Mouse (Mus musculus) midbrain, embryonic 14.5 days (tissue): ENCODE data around the gene Rcbtb2. TPM values are rescaled to one million over a fixed set of nuclear protein-coding genes. Genes with fewer than 3 reads are reported as not detected.
A peak's percentile ranks its signal among the peaks of the same experiment; 100 is the strongest.

Source experiments
- ATAC-seq: fragments of 200-750 bp; cut with Nextera tagmentation; 2 replicates; pipeline ENCODE4 v1.8.0; 2017; ENCODE audit warnings: moderate number of reproducible peaks, moderate library complexity; ENCODE audit not compliant: low FRiP score, low TSS enrichment
- DNase-seq: peaks from one replicate; pipeline ENCODE4 v3.0.0-alpha.2; 2015
- H3K27ac ChIP-seq: fragments of 300-500 bp; sonication (generic); replicated peaks from 2 replicates; pipeline ENCODE4 v1.5.1; 2014; ENCODE audit warnings: mild to moderate bottlenecking, low read depth, low read length, moderate library complexity
- H3K27me3 ChIP-seq: fragments of 300-500 bp; sonication (generic); 2 replicates; pipeline ENCODE4 v1.6.1; 2014; ENCODE audit warnings: low read length, control low read depth, mixed read lengths; ENCODE audit not compliant: control insufficient read depth, insufficient read depth
- H3K36me3 ChIP-seq: fragments of 300-500 bp; sonication (generic); 2 replicates; pipeline ENCODE4 v1.6.1; 2014; ENCODE audit warnings: low read length, control low read depth; ENCODE audit not compliant: control insufficient read depth, insufficient read depth
- H3K4me1 ChIP-seq: fragments of 300-500 bp; sonication (generic); 2 replicates; pipeline ENCODE4 v1.6.1; 2014; ENCODE audit warnings: mild to moderate bottlenecking, antibody characterized with exemption, low read length, control low read depth; ENCODE audit not compliant: control insufficient read depth, insufficient read depth
- H3K4me2 ChIP-seq: fragments of 300-500 bp; sonication (generic); 2 replicates; pipeline ENCODE4 v1.6.1; 2014; ENCODE audit warnings: mild to moderate bottlenecking, low read length, moderate library complexity
- H3K4me3 ChIP-seq: fragments of 300-500 bp; sonication (generic); replicated peaks from 2 replicates; pipeline ENCODE4 v1.5.1; 2014; ENCODE audit warnings: low read depth, low read length
- H3K9ac ChIP-seq: fragments of 300-500 bp; sonication (generic); replicated peaks from 2 replicates; pipeline ENCODE4 v1.6.1; 2014; ENCODE audit warnings: mild to moderate bottlenecking, low read length, moderate library complexity
- H3K9me3 ChIP-seq: fragments of 300-500 bp; sonication (generic); 2 replicates; pipeline ENCODE4 v1.6.1; 2016; ENCODE audit warnings: low read length, control low read depth, mixed read lengths; ENCODE audit not compliant: control insufficient read depth
- WGBS: fragments of 180-500 bp; shearing (Covaris S2); extraction: QIAGEN DNeasy Blood & Tissue Kit; methylation state at CpG from one replicate; pipeline ENCODE4 v1.1.7; 2014; 5-methylcytosine and 5-hydroxymethylcytosine counted together
- polyA plus RNA-seq: library from polyadenylated mRNA; unstranded; fragments of >200 nt; fragmentation: Nextera tagmentation; extraction: Ambion mirVana; gene quantifications from 2 replicates; pipeline ENCODE4 v1.2.1, GENCODE M21; 2014

Gene Rcbtb2
- 58.7 and 80.0 TPM in 2 replicates for polyA plus RNA-seq

DNA sequence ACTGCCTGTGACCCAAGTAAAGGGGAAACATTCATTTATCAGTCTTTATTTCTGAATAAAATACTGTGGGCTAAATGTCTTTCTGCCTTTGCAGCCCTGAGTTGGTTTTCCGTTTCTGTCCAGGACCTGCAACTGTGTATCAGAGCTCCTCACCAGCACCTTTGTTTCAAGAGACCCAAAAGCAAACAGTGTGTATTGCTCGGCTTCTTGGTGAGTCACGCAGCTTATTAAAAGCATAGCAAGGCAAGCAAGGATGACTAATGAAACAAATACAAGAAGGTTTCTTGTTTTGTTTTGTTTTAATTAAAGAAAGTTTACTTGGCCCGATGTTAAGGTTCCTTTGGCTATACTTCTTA, at the start of gene Rcbtb2:
Gene Rcbtb2 (plus strand): TSS at position 115 of the 356 bp plus-strand sequence.
- Histone ChIP-seq H3K4me2 (no peak within 1 kb of the TSS), H3K9ac (no peak within 1 kb of the TSS), H3K4me1 (no peaks in the 10 kb centered on the region), H3K27me3 (no peaks in the 10 kb centered on the region), H3K36me3 (no peaks in the 10 kb centered on the region), H3K4me3 (no peak within 1 kb of the TSS), H3K9me3 (no peaks in the 10 kb centered on the region), H3K27ac (no peak within 1 kb of the TSS)
- 80% methylated on average over 4 of the region's 4 CpGs for WGBS
- DNase-seq (no peak), ATAC-seq (no peak)

DNA sequence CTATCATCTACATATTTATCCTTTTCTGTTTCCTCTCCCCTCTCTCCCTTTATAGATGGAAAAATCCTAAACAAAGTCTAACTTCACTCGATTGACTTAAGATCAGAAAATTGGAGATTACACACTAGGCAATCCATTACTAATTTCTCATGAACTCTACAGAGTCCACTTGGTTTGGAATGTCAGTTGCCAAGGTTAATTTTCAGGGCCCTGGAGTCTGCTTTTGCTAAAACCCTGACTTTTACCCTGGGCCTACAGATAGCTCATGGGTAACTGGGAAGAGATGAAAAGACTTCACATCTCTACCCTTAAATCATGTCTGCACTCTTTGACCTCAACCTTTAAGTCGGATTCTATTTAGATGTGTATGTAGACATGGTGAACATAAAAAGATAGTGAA, 39.3 kb upstream of the Rcbtb2 start:
- no peaks in the 10 kb centered on the region for H3K36me3 ChIP-seq
- DNase-seq (no peak), ATAC-seq (no peak)
- no peaks in the 10 kb centered on the region for H3K4me1 ChIP-seq
- H3K27ac ChIP-seq, result no peak overlapping the region
- H3K4me3 ChIP-seq, result no peak overlapping the region
- WGBS, result 93% methylated on average over 2 of the region's 2 CpGs
- H3K27me3 ChIP-seq, result no peaks in the 10 kb centered on the region
- no peak overlapping the region for H3K4me2 ChIP-seq
- no peak overlapping the region for H3K9ac ChIP-seq
- no peaks in the 10 kb centered on the region for H3K9me3 ChIP-seq

DNA sequence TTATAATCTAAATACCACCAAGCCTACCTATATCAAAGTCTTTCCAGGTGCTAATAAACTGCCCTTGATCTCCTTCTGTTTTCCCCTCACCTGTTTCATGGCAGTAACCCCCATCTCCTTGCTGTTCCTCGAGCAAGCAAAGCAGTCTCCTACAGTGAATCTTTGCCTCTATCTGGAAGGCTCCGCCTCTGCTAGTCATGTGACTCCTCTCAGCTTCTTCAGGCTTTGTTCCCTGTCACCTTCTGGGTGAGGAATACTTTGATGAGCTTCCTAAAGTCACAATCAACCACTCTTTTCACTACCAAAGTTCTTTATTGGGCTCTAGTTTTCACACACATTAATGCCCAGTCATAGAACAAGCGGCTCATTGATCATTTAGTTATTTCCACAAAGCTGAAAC, 36.4 kb upstream of the Rcbtb2 start:
- Histone ChIP-seq H3K4me1 (no peaks in the 10 kb centered on the region), H3K9me3 (no peaks in the 10 kb centered on the region), H3K27ac (no peak overlapping the region), H3K4me2 (no peak overlapping the region), H3K4me3 (no peak overlapping the region), H3K36me3 (no peaks in the 10 kb centered on the region), H3K27me3 (no peaks in the 10 kb centered on the region), H3K9ac (no peak overlapping the region)
- no peak for DNase-seq
- ATAC-seq, result no peak
- 61% methylated on average over 3 of the region's 3 CpGs for WGBS

DNA sequence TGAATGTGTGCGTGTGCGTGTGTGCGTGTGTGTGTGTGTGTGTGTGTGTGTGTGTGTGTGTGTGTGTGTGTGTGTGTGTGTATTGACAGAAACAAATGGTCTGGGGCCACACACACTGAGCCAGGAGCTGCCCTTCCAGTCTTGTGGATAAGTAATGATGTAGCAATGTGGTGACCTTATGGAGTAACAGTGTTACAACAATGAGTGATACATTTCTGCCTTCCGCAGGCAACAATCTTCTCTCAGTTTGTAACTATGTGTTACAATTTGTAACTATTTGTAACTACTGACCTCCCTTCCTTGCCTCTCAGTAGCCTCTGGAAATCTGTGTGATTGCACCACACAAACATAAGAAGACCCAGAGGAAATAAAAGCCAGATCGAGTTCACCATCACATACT, 35.6 kb upstream of the Rcbtb2 start:
- Histone ChIP-seq H3K36me3 (no peaks in the 10 kb centered on the region), H3K9me3 (no peaks in the 10 kb centered on the region), H3K27ac (no peak overlapping the region), H3K9ac (no peak overlapping the region), H3K27me3 (no peaks in the 10 kb centered on the region), H3K4me3 (no peak overlapping the region), H3K4me1 (no peaks in the 10 kb centered on the region), H3K4me2 (no peak overlapping the region)
- 94% methylated on average over 5 of the region's 5 CpGs for WGBS
- DNase-seq (no peak), ATAC-seq (no peak)

DNA sequence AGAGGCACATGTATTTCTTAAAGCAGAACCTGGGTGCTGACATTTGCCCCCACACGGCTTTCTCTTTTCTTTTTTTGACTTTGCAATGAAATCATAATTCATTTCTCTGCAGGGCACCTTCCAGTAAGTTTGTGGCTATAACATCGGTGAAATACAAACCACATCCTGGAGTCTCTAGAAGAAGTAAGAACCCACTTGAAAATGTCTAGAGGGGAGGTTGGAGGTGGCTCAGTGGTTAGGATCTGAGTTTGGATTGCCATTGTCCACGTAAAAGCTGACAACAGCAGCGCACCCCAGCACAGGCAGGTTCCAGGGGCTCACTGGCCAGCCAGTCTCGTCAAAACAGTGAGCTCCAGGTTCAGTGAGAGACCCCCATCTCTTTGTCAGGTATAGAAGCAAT, 35.1 kb upstream of the Rcbtb2 start:
- no peaks in the 10 kb centered on the region for H3K9me3 ChIP-seq
- WGBS, result 91% methylated on average over 5 of the region's 5 CpGs
- DNase-seq (no peak), ATAC-seq (no peak)
- H3K9ac ChIP-seq, result no peak overlapping the region
- no peaks in the 10 kb centered on the region for H3K27me3 ChIP-seq
- no peaks in the 10 kb centered on the region for H3K36me3 ChIP-seq
- no peak overlapping the region for H3K4me2 ChIP-seq
- H3K4me1 ChIP-seq, result no peaks in the 10 kb centered on the region
- H3K27ac ChIP-seq, result no peak overlapping the region
- H3K4me3 ChIP-seq, result no peak overlapping the region

DNA sequence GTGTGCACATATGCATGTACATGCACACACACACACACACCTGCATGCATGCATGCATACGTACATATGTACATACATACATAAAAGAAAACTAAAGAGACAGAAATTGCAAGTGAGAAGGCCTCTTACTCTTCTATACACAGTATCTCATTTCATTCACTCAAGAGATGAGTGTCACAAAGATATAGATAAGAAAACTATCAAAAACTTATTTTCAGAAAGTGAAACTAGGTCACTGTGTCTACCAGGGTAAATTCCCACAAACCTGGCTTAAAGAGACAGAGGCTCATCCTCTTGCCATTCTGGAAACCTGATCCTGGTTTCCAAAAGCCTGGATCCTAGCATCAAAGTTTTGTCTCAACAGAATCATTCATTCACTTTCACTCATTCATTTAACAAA, 34.6 kb upstream of the Rcbtb2 start:
- 93% methylated on average over 1 of the region's 1 CpGs for WGBS
- H3K9me3 ChIP-seq, result no peaks in the 10 kb centered on the region
- H3K4me3 ChIP-seq, result no peak overlapping the region
- ATAC-seq (no peak), DNase-seq (no peak)
- no peak overlapping the region for H3K4me2 ChIP-seq
- H3K27me3 ChIP-seq, result no peaks in the 10 kb centered on the region
- no peak overlapping the region for H3K9ac ChIP-seq
- H3K4me1 ChIP-seq, result no peaks in the 10 kb centered on the region
- H3K36me3 ChIP-seq, result no peaks in the 10 kb centered on the region
- no peak overlapping the region for H3K27ac ChIP-seq

DNA sequence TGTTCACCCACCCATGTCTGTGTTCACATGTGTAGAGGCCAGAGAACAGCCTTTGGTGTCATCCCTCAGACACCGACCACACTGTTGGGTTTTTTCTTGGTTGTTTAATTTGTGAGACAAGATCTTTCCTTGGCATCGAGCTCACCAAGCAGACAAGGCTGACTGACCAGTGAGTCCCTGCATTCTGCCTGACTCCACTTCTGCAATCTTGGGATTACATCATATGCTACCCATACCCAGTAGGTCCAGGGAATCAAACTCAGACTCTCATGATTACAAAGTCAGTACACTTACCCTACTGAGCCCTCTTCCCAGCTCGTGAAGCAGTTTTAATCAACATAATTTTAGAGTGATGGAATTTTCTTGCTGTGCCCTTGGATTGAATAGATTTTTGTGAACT, 30.0 kb upstream of the Rcbtb2 start:
- no peaks in the 10 kb centered on the region for H3K36me3 ChIP-seq
- no peak overlapping the region for H3K9ac ChIP-seq
- H3K27me3 ChIP-seq, result no peaks in the 10 kb centered on the region
- no peak overlapping the region for H3K4me2 ChIP-seq
- ATAC-seq (no peak), DNase-seq (no peak)
- 91% methylated on average over 3 of the region's 3 CpGs for WGBS
- H3K27ac ChIP-seq, result no peak overlapping the region
- H3K4me3 ChIP-seq, result no peak overlapping the region
- no peaks in the 10 kb centered on the region for H3K4me1 ChIP-seq
- no peaks in the 10 kb centered on the region for H3K9me3 ChIP-seq

DNA sequence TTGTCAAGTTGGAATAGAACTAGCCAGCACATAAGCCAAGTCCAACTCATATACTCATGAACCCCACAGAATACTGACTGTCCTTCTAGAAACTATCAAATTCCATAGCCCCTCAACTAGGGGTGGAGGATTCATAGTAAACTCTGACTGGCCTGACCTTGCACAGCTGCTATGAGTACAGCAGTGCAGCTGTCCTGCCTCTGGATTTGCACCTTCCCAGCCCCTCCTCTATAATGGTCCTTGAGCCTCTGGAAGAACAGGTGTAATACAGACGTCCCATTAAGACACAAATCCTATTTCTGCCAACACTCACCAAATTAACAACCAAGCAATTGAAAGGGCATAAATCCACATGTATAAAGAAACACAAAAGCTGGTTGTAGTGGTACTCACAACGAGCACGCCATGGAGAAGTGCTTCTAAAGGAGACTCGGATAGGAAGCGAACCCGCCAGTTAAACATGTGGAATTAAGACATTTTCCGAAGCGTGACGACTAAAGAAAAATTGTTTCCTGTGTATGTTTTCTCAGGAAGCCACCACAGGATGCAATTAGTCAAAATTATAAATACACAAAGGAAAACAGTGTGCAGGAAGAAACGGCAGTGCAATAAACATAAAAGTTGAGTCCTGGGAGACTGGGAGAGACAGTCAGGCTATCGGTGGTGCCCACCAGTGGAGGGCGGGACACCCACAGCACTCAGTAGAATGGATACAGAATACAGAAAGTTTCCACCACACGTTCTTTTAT, 27.9 kb upstream of the Rcbtb2 start:
- no peak for ATAC-seq

DNA sequence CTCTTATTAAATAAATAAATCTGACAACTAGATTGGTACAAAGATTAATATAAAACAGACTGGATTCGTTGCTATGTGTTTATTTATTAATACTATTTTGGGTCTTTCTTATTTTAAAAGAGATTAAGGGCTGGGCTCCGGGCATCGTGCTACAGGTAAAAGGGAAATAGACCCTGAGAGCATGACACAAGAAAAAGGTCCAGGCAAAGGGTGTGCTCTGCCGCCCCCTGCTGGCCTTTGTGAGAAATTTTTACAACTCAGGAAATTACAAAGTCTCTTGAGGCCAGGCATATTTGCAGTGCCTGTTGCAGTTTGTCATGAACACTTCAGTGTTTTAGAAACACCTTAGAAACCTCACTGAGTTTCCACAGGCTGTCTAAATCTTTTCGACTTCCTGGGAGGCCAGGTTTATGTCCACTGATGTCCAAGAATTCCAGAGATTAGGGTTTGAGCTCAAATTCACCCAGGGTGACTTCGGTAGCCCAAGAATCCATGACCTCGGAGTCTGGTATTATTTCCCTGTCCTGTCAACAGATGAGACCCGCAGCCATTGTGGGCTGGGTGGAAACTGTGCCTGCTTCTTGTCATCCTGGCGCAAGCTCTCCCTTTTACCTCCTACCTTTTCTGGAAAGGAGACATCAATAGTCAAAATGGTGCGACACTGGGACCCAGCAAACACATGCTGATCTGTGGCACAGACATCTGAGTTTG, 24.0 kb upstream of the Rcbtb2 start:
- H3K9ac ChIP-seq, result no peak overlapping the region
- ATAC-seq (no peak), DNase-seq (peak; percentile 89)
- H3K4me1 ChIP-seq, result no peaks in the 10 kb centered on the region
- H3K9me3 ChIP-seq, result no peaks in the 10 kb centered on the region
- H3K36me3 ChIP-seq, result no peaks in the 10 kb centered on the region
- H3K4me2 ChIP-seq, result no peak overlapping the region
- H3K4me3 ChIP-seq, result no peak overlapping the region
- no peak overlapping the region for H3K27ac ChIP-seq
- WGBS, result 46% methylated on average over 10 of the region's 10 CpGs
- H3K27me3 ChIP-seq, result no peaks in the 10 kb centered on the region

More for the DNA sequence above, 27.9 kb upstream of the Rcbtb2 start:
- H3K4me3 ChIP-seq, result no peak overlapping the region
- no peak for DNase-seq
- H3K4me2 ChIP-seq, result no peak overlapping the region
- H3K9me3 ChIP-seq, result no peaks in the 10 kb centered on the region
- no peaks in the 10 kb centered on the region for H3K4me1 ChIP-seq
- no peaks in the 10 kb centered on the region for H3K27me3 ChIP-seq
- no peak overlapping the region for H3K9ac ChIP-seq
- H3K36me3 ChIP-seq, result no peaks in the 10 kb centered on the region
- H3K27ac ChIP-seq, result no peak overlapping the region
- WGBS, result 83% methylated on average over 13 of the region's 13 CpGs
